Mouse (Mus musculus): ENCODE results near the gene Tsc22d1. TPM values are rescaled to one million over a fixed set of nuclear protein-coding genes. Genes with fewer than 3 reads are reported as not detected.

The Tsc22d1 gene
- 625 and 654 TPM in 2 replicates for polyA plus RNA-seq (2015; fragmentation: Nextera tagmentation; extraction: Ambion mirVana)

GRCm38 (mm10) chr14:76414862-76415780 is at the start of gene Tsc22d1:
TSS of gene Tsc22d1 (plus strand) at chr14:76414961.
- Histone ChIP-seq H3K27ac (peak within 1 kb of the TSS; percentile 99), H3K36me3 (peaks cover 13% of the 10 kb centered on the region), H3K27me3 (no peaks in the 10 kb centered on the region), H3K9ac (peak within 1 kb of the TSS; percentile 80), H3K4me3 (peak within 1 kb of the TSS; percentile 94), H3K4me1 (peaks cover 43% of the 10 kb centered on the region), H3K4me2 (peak within 1 kb of the TSS; percentile 89), H3K9me3 (no peaks in the 10 kb centered on the region)
- peak; percentile 13 for ATAC-seq (ENCODE audit: borderline replicate concordance, extremely low read depth, low FRiP score, low TSS enrichment)
- WGBS, result under 1% methylated on average over 114 of the region's 128 CpGs

- no peaks in the 10 kb centered on the region for H3K36me3 ChIP-seq
- H3K27ac ChIP-seq, result no peak overlapping the region
- no peaks in the 10 kb centered on the region for H3K4me1 ChIP-seq
- H3K9me3 ChIP-seq, result no peaks in the 10 kb centered on the region
- H3K4me2 ChIP-seq, result no peak overlapping the region
- no peak overlapping the region for H3K9ac ChIP-seq
- H3K4me3 ChIP-seq, result no peak overlapping the region
- WGBS, result 94% methylated on average over 6 of the region's 6 CpGs
- H3K27me3 ChIP-seq, result no peaks in the 10 kb centered on the region
- no peak for ATAC-seq (ENCODE audit: borderline replicate concordance, extremely low read depth, low FRiP score, low TSS enrichment)
Measured at GRCm38 (mm10) chr14:76373638-76374037, 41.1 kb upstream of the Tsc22d1 start.

DNA sequence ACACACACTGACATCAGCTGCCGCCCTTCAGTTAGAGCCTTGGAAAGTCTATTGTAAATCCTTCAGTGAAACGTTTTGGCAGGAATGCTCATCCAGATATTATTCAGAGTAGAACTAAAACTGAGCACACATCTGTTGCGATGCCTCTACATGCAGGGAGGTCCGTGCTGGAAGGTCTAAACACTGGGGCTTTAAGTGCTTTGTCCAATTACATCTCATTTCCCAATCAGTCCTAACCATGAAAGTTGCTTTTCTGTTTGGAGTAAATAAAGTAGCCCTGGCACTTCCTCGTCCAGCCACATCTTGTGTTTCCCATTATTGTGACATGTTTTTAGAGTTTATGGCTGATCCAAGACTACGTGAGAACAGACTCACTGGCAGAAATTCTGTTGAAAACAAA is 40.2 kb upstream of the Tsc22d1 start:
- Histone ChIP-seq H3K9me3 (no peaks in the 10 kb centered on the region), H3K27me3 (no peaks in the 10 kb centered on the region), H3K4me1 (no peaks in the 10 kb centered on the region), H3K27ac (no peak overlapping the region), H3K4me2 (no peak overlapping the region), H3K9ac (no peak overlapping the region), H3K36me3 (no peaks in the 10 kb centered on the region), H3K4me3 (no peak overlapping the region)
- WGBS, result 68% methylated on average over 6 of the region's 6 CpGs
- ATAC-seq (ENCODE audit: borderline replicate concordance, extremely low read depth, low FRiP score, low TSS enrichment), result no peak

GRCm38 (mm10) chr14:76376561-76376960 is 38.2 kb upstream of the Tsc22d1 start:
- 43% methylated on average over 5 of the region's 5 CpGs for WGBS
- ATAC-seq (ENCODE audit: borderline replicate concordance, extremely low read depth, low FRiP score, low TSS enrichment), result no peak
- no peak overlapping the region for H3K4me2 ChIP-seq
- no peaks in the 10 kb centered on the region for H3K27me3 ChIP-seq
- H3K9me3 ChIP-seq, result no peaks in the 10 kb centered on the region
- no peak overlapping the region for H3K27ac ChIP-seq
- H3K36me3 ChIP-seq, result no peaks in the 10 kb centered on the region
- no peak overlapping the region for H3K9ac ChIP-seq
- no peaks in the 10 kb centered on the region for H3K4me1 ChIP-seq
- no peak overlapping the region for H3K4me3 ChIP-seq

DNA sequence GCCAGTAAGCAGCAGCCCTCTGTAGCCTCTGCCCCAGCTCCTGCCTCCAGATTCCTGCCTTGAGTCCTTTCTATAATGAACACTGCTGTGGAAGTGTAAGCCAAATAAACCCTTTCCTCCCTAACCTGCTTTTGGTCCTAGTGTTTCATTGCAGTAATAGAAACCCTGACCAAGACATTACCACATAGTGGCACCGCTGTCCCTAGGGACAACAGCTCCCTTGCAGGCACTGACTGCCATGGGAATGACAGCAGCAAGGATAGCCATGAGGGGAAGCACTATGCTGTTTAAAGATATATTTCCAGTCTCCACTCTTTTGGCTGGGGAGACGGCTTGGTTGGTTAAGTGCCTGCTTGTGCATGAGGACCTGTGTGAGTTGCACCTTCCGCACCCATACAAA is 35.4 kb upstream of the Tsc22d1 start:
- H3K9me3 ChIP-seq, result no peaks in the 10 kb centered on the region
- H3K9ac ChIP-seq, result no peak overlapping the region
- H3K27ac ChIP-seq, result no peak overlapping the region
- no peaks in the 10 kb centered on the region for H3K27me3 ChIP-seq
- H3K4me2 ChIP-seq, result no peak overlapping the region
- ATAC-seq (ENCODE audit: borderline replicate concordance, extremely low read depth, low FRiP score, low TSS enrichment), result no peak
- no peak overlapping the region for H3K4me3 ChIP-seq
- 87% methylated on average over 3 of the region's 3 CpGs for WGBS
- H3K36me3 ChIP-seq, result no peaks in the 10 kb centered on the region
- H3K4me1 ChIP-seq, result no peaks in the 10 kb centered on the region

GRCm38 (mm10) chr14:76388025-76388424 is 26.7 kb upstream of the Tsc22d1 start:
- Histone ChIP-seq H3K9ac (no peak overlapping the region), H3K4me1 (no peaks in the 10 kb centered on the region), H3K4me3 (no peak overlapping the region), H3K4me2 (no peak overlapping the region), H3K27ac (no peak overlapping the region), H3K27me3 (no peaks in the 10 kb centered on the region), H3K36me3 (no peaks in the 10 kb centered on the region), H3K9me3 (no peaks in the 10 kb centered on the region)
- 71% methylated on average over 7 of the region's 7 CpGs for WGBS
- ATAC-seq (ENCODE audit: borderline replicate concordance, extremely low read depth, low FRiP score, low TSS enrichment), result no peak

- no peak overlapping the region for H3K4me2 ChIP-seq
- no peaks in the 10 kb centered on the region for H3K27me3 ChIP-seq
- H3K4me1 ChIP-seq, result peaks cover 2% of the 10 kb centered on the region; the same call in 1 of the 2 replicates
- H3K9ac ChIP-seq, result no peak overlapping the region
- H3K4me3 ChIP-seq, result no peak overlapping the region
- H3K9me3 ChIP-seq, result no peaks in the 10 kb centered on the region
- H3K27ac ChIP-seq, result no peak overlapping the region
- no peak for ATAC-seq (ENCODE audit: borderline replicate concordance, extremely low read depth, low FRiP score, low TSS enrichment)
- no peaks in the 10 kb centered on the region for H3K36me3 ChIP-seq
Measured at GRCm38 (mm10) chr14:76398251-76398650, 16.5 kb upstream of the Tsc22d1 start.

GRCm38 (mm10) chr14:76402574-76402973 is 12.2 kb upstream of the Tsc22d1 start:
- H3K27me3 ChIP-seq, result no peaks in the 10 kb centered on the region
- WGBS, result 92% methylated on average over 4 of the region's 4 CpGs
- ATAC-seq (ENCODE audit: borderline replicate concordance, extremely low read depth, low FRiP score, low TSS enrichment), result no peak
- no peak overlapping the region for H3K4me3 ChIP-seq
- H3K27ac ChIP-seq, result no peak overlapping the region
- H3K36me3 ChIP-seq, result no peaks in the 10 kb centered on the region
- H3K9ac ChIP-seq, result no peak overlapping the region
- peaks cover 2% of the 10 kb centered on the region; the same call in 1 of the 2 replicates for H3K4me1 ChIP-seq
- no peaks in the 10 kb centered on the region for H3K9me3 ChIP-seq
- H3K4me2 ChIP-seq, result no peak overlapping the region

DNA sequence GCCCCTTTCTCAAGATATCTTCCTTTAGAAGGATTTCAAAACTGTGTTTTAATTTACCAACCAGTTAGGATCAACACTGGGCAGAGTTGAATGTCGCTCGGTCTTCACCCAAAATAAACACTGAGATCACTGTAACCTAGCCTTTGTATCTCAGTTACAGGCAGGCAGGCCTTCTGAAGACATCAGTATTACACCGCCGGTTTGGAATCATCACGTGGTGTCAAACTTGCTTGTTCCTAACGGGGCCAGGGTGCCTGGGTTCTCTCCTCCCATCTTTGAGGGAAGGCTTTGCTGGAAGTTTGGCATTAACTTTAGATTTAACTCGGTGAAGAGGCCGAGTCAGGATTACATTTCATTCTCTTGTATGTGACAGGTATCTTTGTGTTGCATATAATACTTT is 5.7 kb upstream of the Tsc22d1 start:
- Histone ChIP-seq H3K4me1 (peaks cover 5% of the 10 kb centered on the region), H3K27ac (no peak overlapping the region), H3K4me2 (no peak overlapping the region), H3K4me3 (no peak overlapping the region), H3K9ac (no peak overlapping the region), H3K36me3 (no peaks in the 10 kb centered on the region), H3K27me3 (no peaks in the 10 kb centered on the region), H3K9me3 (no peaks in the 10 kb centered on the region)
- 41% methylated on average over 8 of the region's 8 CpGs for WGBS
- ATAC-seq (ENCODE audit: borderline replicate concordance, extremely low read depth, low FRiP score, low TSS enrichment), result no peak

- Histone ChIP-seq H3K4me1 (peaks cover 33% of the 10 kb centered on the region), H3K27ac (peak overlapping the region; percentile 99), H3K27me3 (no peaks in the 10 kb centered on the region), H3K36me3 (peaks cover 13% of the 10 kb centered on the region), H3K9me3 (no peaks in the 10 kb centered on the region), H3K4me2 (peak overlapping the region; percentile 89), H3K9ac (peak overlapping the region; percentile 69), H3K4me3 (peak overlapping the region; percentile 94)
- no peak for ATAC-seq (ENCODE audit: borderline replicate concordance, extremely low read depth, low FRiP score, low TSS enrichment)
- under 1% methylated on average over 10 of the region's 10 CpGs for WGBS
Measured at GRCm38 (mm10) chr14:76413773-76414121, 1.0 kb upstream of the Tsc22d1 start.

GRCm38 (mm10) chr14:76414122-76414861 is 469 bp upstream of the Tsc22d1 start:
- peak; percentile 96 for ATAC-seq (ENCODE audit: borderline replicate concordance, extremely low read depth, low FRiP score, low TSS enrichment)
- Histone ChIP-seq H3K4me2 (peak overlapping the region; percentile 89), H3K4me1 (peaks cover 39% of the 10 kb centered on the region), H3K27ac (peak overlapping the region; percentile 99), H3K4me3 (peak overlapping the region; percentile 94), H3K9ac (peak overlapping the region; percentile 80), H3K9me3 (no peaks in the 10 kb centered on the region), H3K27me3 (no peaks in the 10 kb centered on the region), H3K36me3 (peaks cover 13% of the 10 kb centered on the region)
- WGBS, result under 1% methylated on average over 64 of the region's 81 CpGs

DNA sequence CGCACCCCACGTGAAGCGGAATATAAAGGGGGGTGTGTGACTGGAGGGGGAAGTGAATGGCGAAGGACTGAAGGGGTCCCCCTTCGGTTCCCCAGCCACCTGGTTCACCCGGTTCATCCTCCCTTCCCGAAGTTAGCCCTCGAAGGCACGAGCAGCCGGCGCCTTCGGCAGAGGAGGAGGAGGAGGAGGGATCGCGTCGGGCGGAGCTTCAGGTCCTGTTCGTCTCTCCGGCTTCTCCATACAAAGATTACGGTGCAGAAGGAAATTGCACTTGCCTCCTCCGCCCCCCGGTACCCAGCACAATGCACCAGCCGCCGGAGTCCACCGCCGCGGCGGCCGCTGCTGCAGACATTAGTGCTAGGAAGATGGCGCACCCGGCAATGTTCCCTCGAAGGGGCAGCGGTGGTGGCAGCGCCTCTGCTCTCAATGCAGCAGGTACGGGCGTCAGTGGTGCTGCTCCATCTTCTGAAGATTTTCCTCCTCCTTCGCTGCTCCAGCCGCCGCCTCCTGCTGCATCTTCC is 1.1 kb downstream of the Tsc22d1 start:
- peak overlapping the region; percentile 99 for H3K27ac ChIP-seq
- no peaks in the 10 kb centered on the region for H3K9me3 ChIP-seq
- H3K4me3 ChIP-seq, result peak overlapping the region; percentile 94
- H3K4me2 ChIP-seq, result peak overlapping the region; percentile 89
- WGBS, result under 1% methylated on average over 32 of the region's 38 CpGs
- H3K9ac ChIP-seq, result peak overlapping the region; percentile 80
- H3K27me3 ChIP-seq, result no peaks in the 10 kb centered on the region
- H3K36me3 ChIP-seq, result peaks cover 13% of the 10 kb centered on the region
- peak; percentile 1; the same call in 1 of the 2 replicates for ATAC-seq (ENCODE audit: borderline replicate concordance, extremely low read depth, low FRiP score, low TSS enrichment)
- peaks cover 47% of the 10 kb centered on the region for H3K4me1 ChIP-seq
